ENCODE assay signal across 10 mouse cellular contexts in genomic region chr7:142071212-142071578, GRCm38 (mm10). TPM values are rescaled to one million over a fixed set of nuclear protein-coding genes. Genes with fewer than 3 reads are reported as not detected.
DNase-seq lines count a peak whose midpoint lies in the region; ATAC-seq and TF ChIP-seq lines count a peak whose summit lies in the region.
"Had no signal": no experiment of that assay in that cellular context is flagged by ENCODE, and none has a peak within 500 bp of the region (broad histone marks: within the 10 kb centered on the region; RNA-seq: fewer than 3 reads in every experiment).

No protein-coding gene starts in this region.

- H3K27me3 ChIP-seq in neural tube, embryonic 11.5 days (ENCODE audit: control insufficient read depth, insufficient read depth, low read length), result no peaks in the 10 kb centered on the region
- peaks cover 63% of the 10 kb centered on the region for H3K27me3 ChIP-seq in liver, embryonic 13.5 days
- peaks cover 5% of the 10 kb centered on the region; the same call in 1 of the 2 replicates for H3K27me3 ChIP-seq in stomach, embryonic 15.5 days (replicated peaks)

- H3K4me2 ChIP-seq in neural tube, embryonic 11.5 days (ENCODE audit: low read depth), result peak overlapping the region; percentile 24
- peak overlapping the region; percentile 29 for H3K4me2 ChIP-seq in liver, embryonic 13.5 days
- H3K4me2 ChIP-seq in stomach, embryonic 15.5 days, result 0 out of 2 replicates have a peak overlapping the region, but pooled peaks have one; percentile 21

- ATAC-seq in neural tube, embryonic 11.5 days (ENCODE audit: insufficient read depth, low FRiP score, low TSS enrichment), result no peak
- peak; percentile 57 for ATAC-seq in liver, embryonic 13.5 days (ENCODE audit: low read depth)
- ATAC-seq in stomach, embryonic 15.5 days (ENCODE audit: insufficient read depth, low FRiP score, low read depth), result 0 out of 2 replicates have a peak, but pooled peaks have one; percentile 35

- intact Hi-C loops in gastrocnemius, adult 2 months (cut with DNase I), result loop anchor here (1.0 kb wide), 1 partner anchor 26 kb away; no protein-coding TSS in a partner anchor

- peak overlapping the region; percentile 56; the same call in 1 of the 2 replicates for H3K27ac ChIP-seq in gastrocnemius, adult 2 months
- H3K27ac ChIP-seq in neural tube, embryonic 11.5 days (ENCODE audit: low read depth, low read length), result no peak overlapping the region
- H3K27ac ChIP-seq in liver, embryonic 13.5 days, result no peak overlapping the region
- no peak overlapping the region for H3K27ac ChIP-seq in stomach, embryonic 15.5 days

- H3K9me3 ChIP-seq in neural tube, embryonic 11.5 days (ENCODE audit: control insufficient read depth, low read length), result no peaks in the 10 kb centered on the region
- no peaks in the 10 kb centered on the region for H3K9me3 ChIP-seq in liver, embryonic 13.5 days (replicated peaks)
- H3K9me3 ChIP-seq in stomach, embryonic 15.5 days, result no peaks in the 10 kb centered on the region

- WGBS in neural tube, embryonic 11.5 days, result 6% methylated on average over 10 of the region's 10 CpGs
- WGBS in liver, embryonic 13.5 days (ENCODE audit: insufficient replicate concordance), result 8% methylated on average over 10 of the region's 10 CpGs
- 9% methylated on average over 10 of the region's 10 CpGs for WGBS in stomach, embryonic 15.5 days

- H3K4me1 ChIP-seq in neural tube, embryonic 11.5 days (ENCODE audit: control insufficient read depth, insufficient read depth, low read length), result peaks cover 3% of the 10 kb centered on the region; the same call in 1 of the 2 replicates
- peaks cover 8% of the 10 kb centered on the region for H3K4me1 ChIP-seq in liver, embryonic 13.5 days (replicated peaks)
- H3K4me1 ChIP-seq in stomach, embryonic 15.5 days, result no peaks in the 10 kb centered on the region

- no peaks in the 10 kb centered on the region for H3K36me3 ChIP-seq in neural tube, embryonic 11.5 days (ENCODE audit: control insufficient read depth, insufficient read depth, low read length)
- H3K36me3 ChIP-seq in liver, embryonic 13.5 days, result no peaks in the 10 kb centered on the region
- no peaks in the 10 kb centered on the region for H3K36me3 ChIP-seq in stomach, embryonic 15.5 days

- no peak for DNase-seq in gastrocnemius, adult 2 months
- no peak for DNase-seq in gastrocnemius, adult 18-20 months (ENCODE audit: low spot score)
- DNase-seq in neural tube, embryonic 11.5 days (ENCODE audit: low spot score), result no peak
- DNase-seq in neural tube, embryonic 10.5 days (ENCODE audit: extremely low spot score, low spot score), result no peak
- DNase-seq in liver, embryonic 13.5 days, result no peak
- DNase-seq in spleen, adult 12 weeks (ENCODE audit: low spot score), result no peak
- no peak for DNase-seq in Muller cell, postnatal 12 days (ENCODE audit: inconsistent ontology term)

- H3K9ac ChIP-seq in neural tube, embryonic 11.5 days (ENCODE audit: low read length), result no peak overlapping the region
- no peak overlapping the region for H3K9ac ChIP-seq in liver, embryonic 13.5 days
- H3K9ac ChIP-seq in stomach, embryonic 15.5 days, result no peak overlapping the region

- no peak for TF ChIP-seq CTCF in gastrocnemius, adult 2 months (IDR thresholded peaks at IDR 0.05)

- H3K4me3 ChIP-seq in gastrocnemius, adult 2 months, result peak overlapping the region; percentile 54
- no peak overlapping the region for H3K4me3 ChIP-seq in neural tube, embryonic 11.5 days (ENCODE audit: low read depth, low read length)
- H3K4me3 ChIP-seq in liver, embryonic 13.5 days (replicated peaks), result no peak overlapping the region
- H3K4me3 ChIP-seq in stomach, embryonic 15.5 days (replicated peaks), result no peak overlapping the region

RNA-seq across cellular contexts. Expression of gene Mob2, which starts 10.3 kb away (rescaled TPM):
- 10 to 100 TPM; 52.2 to 53.1 TPM for total RNA-seq in gastrocnemius, adult 2 months (2021)
- total RNA-seq in gastrocnemius, adult 18-20 months (2021), result 10 to 100 TPM; 49.6 to 51.8 TPM
- polyA plus RNA-seq in neural tube, embryonic 11.5 days (2014; fragmentation: Nextera tagmentation; extraction: Ambion mirVana), result 58.0 and 64.0 TPM in 2 replicates
- 62.5 and 64.3 TPM in 2 replicates for polyA plus RNA-seq in liver, embryonic 13.5 days (2015; fragmentation: Nextera tagmentation; extraction: Ambion mirVana)
- polyA plus RNA-seq in stomach, embryonic 15.5 days (2015; fragmentation: Nextera tagmentation; extraction: Ambion mirVana), result 65.2 and 67.8 TPM in 2 replicates

RNA-seq across cellular contexts. Expression of gene Dusp8, which starts 24.4 kb away (rescaled TPM):
- 10 to 100 TPM; 20.5 to 44.4 TPM for total RNA-seq in gastrocnemius, adult 2 months (2021)
- 10 to 100 TPM; 21.9 to 41.2 TPM for total RNA-seq in gastrocnemius, adult 18-20 months (2021)
- polyA plus RNA-seq in neural tube, embryonic 11.5 days (2014; fragmentation: Nextera tagmentation; extraction: Ambion mirVana), result 24.3 and 27.6 TPM in 2 replicates
- 4.4 and 4.6 TPM in 2 replicates for polyA plus RNA-seq in liver, embryonic 13.5 days (2015; fragmentation: Nextera tagmentation; extraction: Ambion mirVana)
- 5.9 and 7.4 TPM in 2 replicates for polyA plus RNA-seq in stomach, embryonic 15.5 days (2015; fragmentation: Nextera tagmentation; extraction: Ambion mirVana)

RNA-seq across cellular contexts. Expression of gene Gm45618, which starts 49.3 kb away (rescaled TPM):
- not detected for total RNA-seq in gastrocnemius, adult 2 months (2021)
- not detected for total RNA-seq in gastrocnemius, adult 18-20 months (2021)
- not detected in 2 replicates for polyA plus RNA-seq in neural tube, embryonic 11.5 days (2014; fragmentation: Nextera tagmentation; extraction: Ambion mirVana)
- not detected in 2 replicates for polyA plus RNA-seq in liver, embryonic 13.5 days (2015; fragmentation: Nextera tagmentation; extraction: Ambion mirVana)
- polyA plus RNA-seq in stomach, embryonic 15.5 days (2015; fragmentation: Nextera tagmentation; extraction: Ambion mirVana), result not detected in 2 replicates
- total RNA-seq: gastrocnemius, postnatal 14 days had no signal
- polyA plus RNA-seq: C2C12 had no signal
